In the genomic region with DNA sequence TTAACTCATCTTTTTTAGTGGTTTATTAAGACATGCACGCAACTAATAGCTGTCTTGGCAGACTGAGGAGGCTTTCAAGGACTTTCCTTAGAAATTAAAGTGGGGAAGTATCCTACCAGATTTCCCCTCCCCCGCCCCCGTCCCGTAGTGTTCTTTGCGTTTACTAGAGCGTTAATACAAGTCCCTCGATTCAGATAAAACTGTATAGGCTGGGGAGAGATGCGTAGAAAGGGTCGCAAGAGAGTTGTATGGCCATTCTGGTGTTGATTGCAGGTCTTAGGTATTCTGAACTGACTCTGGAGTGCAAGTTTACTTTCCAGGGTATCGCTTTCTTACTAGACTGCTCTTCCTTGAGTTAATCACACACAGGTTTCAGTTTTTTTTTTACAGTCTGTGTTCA, we compare ENCODE assay signal across 10 mouse cellular contexts. TPM values are rescaled to one million over a fixed set of nuclear protein-coding genes. Genes with fewer than 3 reads are reported as not detected.
DNase-seq lines count a peak whose midpoint lies in the region; ATAC-seq lines count a peak whose summit lies in the region.
"Had no signal": no experiment of that assay in that cellular context is flagged by ENCODE, and none has a peak within 500 bp of the region (broad histone marks: within the 10 kb centered on the region; RNA-seq: fewer than 3 reads in every experiment).

No protein-coding gene starts in this region.

- no peaks in the 10 kb centered on the region for H3K9me3 ChIP-seq in heart, embryonic 14.5 days (ENCODE audit: control insufficient read depth, low read length)
- H3K9me3 ChIP-seq in hindbrain, embryonic 12.5 days (replicated peaks): no peaks in the 10 kb centered on the region
- H3K9me3 ChIP-seq in midbrain, embryonic 11.5 days (ENCODE audit: control insufficient read depth, low read length): no peaks in the 10 kb centered on the region

- peak overlapping the region; percentile 96 for H3K9ac ChIP-seq in heart, embryonic 14.5 days (ENCODE audit: low read length)
- peak overlapping the region; percentile 97; the same call in 1 of the 2 replicates for H3K9ac ChIP-seq in hindbrain, embryonic 12.5 days
- peak overlapping the region; percentile 92 for H3K9ac ChIP-seq in midbrain, embryonic 11.5 days (ENCODE audit: low read length)

- H3K4me3 ChIP-seq in heart, embryonic 14.5 days (ENCODE audit: control insufficient read depth in 1 of 2, insufficient read depth in 1 of 2, low read depth in 1 of 2, low read length in 2 of 2): peak overlapping the region in 1 of 2 experiments; percentile 88; a peak in 3 of 4 replicates
- peak overlapping the region; percentile 89; the same call in 1 of the 2 replicates for H3K4me3 ChIP-seq in brown adipose tissue, adult 24 weeks (ENCODE audit: insufficient read depth, low read depth, low read length)
- peak overlapping the region; percentile 96 for H3K4me3 ChIP-seq in hindbrain, embryonic 12.5 days
- peak overlapping the region; percentile 95 for H3K4me3 ChIP-seq in midbrain, embryonic 11.5 days (ENCODE audit: low read depth, low read length)

- H3K4me2 ChIP-seq in heart, embryonic 14.5 days (ENCODE audit: low read length): peak overlapping the region; percentile 88
- peak overlapping the region; percentile 77 for H3K4me2 ChIP-seq in hindbrain, embryonic 12.5 days (replicated peaks)
- H3K4me2 ChIP-seq in midbrain, embryonic 11.5 days: peak overlapping the region; percentile 94

- peaks cover 37% of the 10 kb centered on the region for H3K36me3 ChIP-seq in heart, embryonic 14.5 days (ENCODE audit: control insufficient read depth, insufficient read depth, low read length)
- H3K36me3 ChIP-seq in hindbrain, embryonic 12.5 days: peaks cover 36% of the 10 kb centered on the region
- peaks cover 8% of the 10 kb centered on the region for H3K36me3 ChIP-seq in midbrain, embryonic 11.5 days (ENCODE audit: control insufficient read depth, insufficient read depth, low read length)

- no peaks in the 10 kb centered on the region for H3K27me3 ChIP-seq in heart, embryonic 14.5 days (ENCODE audit: control insufficient read depth, insufficient read depth, low read length)
- no peaks in the 10 kb centered on the region for H3K27me3 ChIP-seq in hindbrain, embryonic 12.5 days
- H3K27me3 ChIP-seq in midbrain, embryonic 11.5 days (ENCODE audit: control insufficient read depth, insufficient read depth, low read length): no peaks in the 10 kb centered on the region

- intact Hi-C loops in heart, postnatal 14 days (cut with DNase I): no loop called here

- H3K4me1 ChIP-seq in heart, embryonic 14.5 days (ENCODE audit: control insufficient read depth in 2 of 2, insufficient read depth in 2 of 2, low read length in 2 of 2): peaks cover 0 to 9% of the 10 kb centered on the region in 2 experiments; a peak in 2 of 4 replicates
- H3K4me1 ChIP-seq in brown adipose tissue, adult 24 weeks (ENCODE audit: control insufficient read depth, insufficient read depth, insufficient read length, low read length): peaks cover 4% of the 10 kb centered on the region; the same call in 1 of the 2 replicates
- H3K4me1 ChIP-seq in hindbrain, embryonic 12.5 days: peaks cover 8% of the 10 kb centered on the region
- H3K4me1 ChIP-seq in midbrain, embryonic 11.5 days (ENCODE audit: control insufficient read depth, insufficient read depth, low read length): peaks cover 9% of the 10 kb centered on the region

- no peak for DNase-seq in heart, postnatal 14 days
- no peak for DNase-seq in midbrain, embryonic 11.5 days (ENCODE audit: low spot score, missing footprints)
- DNase-seq in right cerebral cortex, postnatal 25 days: no peak
- DNase-seq: cerebellum, adult 9-10 months had no signal

- ATAC-seq in heart, embryonic 14.5 days (ENCODE audit: insufficient number of reproducible peaks, insufficient read depth, low FRiP score, low read depth): no peak
- ATAC-seq in hindbrain, embryonic 12.5 days (ENCODE audit: low FRiP score): no peak
- no peak for ATAC-seq in midbrain, embryonic 11.5 days (ENCODE audit: low FRiP score)
- ATAC-seq in megakaryocyte progenitor cell, adult 5-6 weeks (replicated peaks; ENCODE audit: poor library complexity): no peak
- no peak for ATAC-seq in inflammation-experienced regulatory T-cells, adult 6 months

- H3K27ac ChIP-seq in heart, embryonic 14.5 days (replicated peaks in 1 of 2; ENCODE audit: control insufficient read depth in 1 of 2, insufficient read depth in 1 of 2, low read depth in 2 of 2, low read length in 2 of 2): peak overlapping the region in 1 of 2 experiments; percentile 99; a peak in 3 of 4 replicates
- H3K27ac ChIP-seq in brown adipose tissue, adult 24 weeks (replicated peaks; ENCODE audit: low read depth, low read length): no peak overlapping the region
- no peak overlapping the region for H3K27ac ChIP-seq in hindbrain, embryonic 12.5 days
- no peak overlapping the region for H3K27ac ChIP-seq in midbrain, embryonic 11.5 days (ENCODE audit: low read depth, low read length)

- 18% methylated on average over 10 of the region's 10 CpGs for WGBS in heart, embryonic 14.5 days
- 23% methylated on average over 10 of the region's 10 CpGs for WGBS in hindbrain, embryonic 12.5 days
- WGBS in midbrain, embryonic 11.5 days: 25% methylated on average over 10 of the region's 10 CpGs

RNA-seq across cellular contexts. Expression of gene Gm9970, which starts 1.2 kb away (rescaled TPM):
- polyA plus RNA-seq in heart, embryonic 14.5 days (2014; fragmentation: Nextera tagmentation; extraction: Ambion mirVana): 0.41 and 1.1 TPM in 2 replicates
- total RNA-seq in heart, postnatal 14 days (2021): not detected
- not detected in 2 replicates for polyA plus RNA-seq in brown adipose tissue, adult 24 weeks (2012; ENCODE audit: insufficient read depth, insufficient read length, missing spikeins)
- 0.57 and 0.94 TPM in 2 replicates for polyA plus RNA-seq in hindbrain, embryonic 12.5 days (2016; fragmentation: Nextera tagmentation; extraction: Ambion mirVana)
- polyA plus RNA-seq in midbrain, embryonic 11.5 days (2014; fragmentation: Nextera tagmentation; extraction: Ambion mirVana): 1.3 TPM in 1 of 2 replicates, not detected in the other
- not detected in 2 replicates for total RNA-seq in megakaryocyte progenitor cell, adult 5-6 weeks (2015)
- total RNA-seq in megakaryocyte progenitor cell, adult 5-6 weeks (2017): 0.25 TPM in 1 of 2 replicates, not detected in the other
- not detected for polyA plus RNA-seq in inflammation-experienced regulatory T-cells, adult 6 months (2017; shearing (Covaris generic))
- total RNA-seq: ES-E14 had no signal

RNA-seq across cellular contexts. Expression of gene Nrbp1, which starts 1.5 kb away (rescaled TPM):
- polyA plus RNA-seq in heart, embryonic 14.5 days (2014; fragmentation: Nextera tagmentation; extraction: Ambion mirVana): 124 and 125 TPM in 2 replicates
- total RNA-seq in heart, postnatal 14 days (2021): 10 to 100 TPM; 73.1 to 75.0 TPM
- polyA plus RNA-seq in brown adipose tissue, adult 24 weeks (2012; ENCODE audit: insufficient read depth, insufficient read length, missing spikeins): 31.0 and 33.7 TPM in 2 replicates
- polyA plus RNA-seq in hindbrain, embryonic 12.5 days (2016; fragmentation: Nextera tagmentation; extraction: Ambion mirVana): 148 and 151 TPM in 2 replicates
- polyA plus RNA-seq in midbrain, embryonic 11.5 days (2014; fragmentation: Nextera tagmentation; extraction: Ambion mirVana): 147 and 148 TPM in 2 replicates
- 39.2 and 39.4 TPM in 2 replicates for total RNA-seq in megakaryocyte progenitor cell, adult 5-6 weeks (2015)
- 77.5 and 98.0 TPM in 2 replicates for total RNA-seq in megakaryocyte progenitor cell, adult 5-6 weeks (2017)
- polyA plus RNA-seq in inflammation-experienced regulatory T-cells, adult 6 months (2017; shearing (Covaris generic)): 100 to 1,000 TPM in 1 of 3 experiments, 10 to 100 TPM in 2; 84.6 to 104 (median 84.9) TPM

RNA-seq across cellular contexts. Expression of gene Krtcap3, which starts 9.3 kb away (rescaled TPM):
- 4.8 and 5.4 TPM in 2 replicates for polyA plus RNA-seq in heart, embryonic 14.5 days (2014; fragmentation: Nextera tagmentation; extraction: Ambion mirVana)
- 1 to 10 TPM; 2.8 to 3.2 TPM for total RNA-seq in heart, postnatal 14 days (2021)
- polyA plus RNA-seq in brown adipose tissue, adult 24 weeks (2012; ENCODE audit: insufficient read depth, insufficient read length, missing spikeins): 2.0 TPM in 1 of 2 replicates, not detected in the other
- polyA plus RNA-seq in hindbrain, embryonic 12.5 days (2016; fragmentation: Nextera tagmentation; extraction: Ambion mirVana): 6.3 and 9.6 TPM in 2 replicates
- 2.6 and 3.4 TPM in 2 replicates for polyA plus RNA-seq in midbrain, embryonic 11.5 days (2014; fragmentation: Nextera tagmentation; extraction: Ambion mirVana)
- total RNA-seq in megakaryocyte progenitor cell, adult 5-6 weeks (2015): 1.3 and 2.1 TPM in 2 replicates
- 3.4 and 4.1 TPM in 2 replicates for total RNA-seq in megakaryocyte progenitor cell, adult 5-6 weeks (2017)
- polyA plus RNA-seq in inflammation-experienced regulatory T-cells, adult 6 months (2017; shearing (Covaris generic)): 10 to 100 TPM; 25.8 to 27.7 (median 26.9) TPM

RNA-seq across cellular contexts. Expression of gene Ppm1g, which starts 21.7 kb away (rescaled TPM):
- polyA plus RNA-seq in heart, embryonic 14.5 days (2014; fragmentation: Nextera tagmentation; extraction: Ambion mirVana): 85.4 and 91.1 TPM in 2 replicates
- total RNA-seq in heart, postnatal 14 days (2021): 10 to 100 TPM; 56.5 to 66.1 TPM
- 39.8 and 46.0 TPM in 2 replicates for polyA plus RNA-seq in brown adipose tissue, adult 24 weeks (2012; ENCODE audit: insufficient read depth, insufficient read length, missing spikeins)
- 149 TPM in 2 replicates for polyA plus RNA-seq in hindbrain, embryonic 12.5 days (2016; fragmentation: Nextera tagmentation; extraction: Ambion mirVana)
- 156 and 164 TPM in 2 replicates for polyA plus RNA-seq in midbrain, embryonic 11.5 days (2014; fragmentation: Nextera tagmentation; extraction: Ambion mirVana)
- 109 and 131 TPM in 2 replicates for total RNA-seq in megakaryocyte progenitor cell, adult 5-6 weeks (2015)
- total RNA-seq in megakaryocyte progenitor cell, adult 5-6 weeks (2017): 168 and 213 TPM in 2 replicates
- polyA plus RNA-seq in inflammation-experienced regulatory T-cells, adult 6 months (2017; shearing (Covaris generic)): 10 to 100 TPM; 38.5 to 63.1 (median 49.7) TPM

RNA-seq across cellular contexts. Expression of gene Zfp513, which starts 40.1 kb away (rescaled TPM):
- polyA plus RNA-seq in heart, embryonic 14.5 days (2014; fragmentation: Nextera tagmentation; extraction: Ambion mirVana): 3.3 and 4.3 TPM in 2 replicates
- total RNA-seq in heart, postnatal 14 days (2021): 10 to 100 TPM in 1 of 2 experiments, 1 to 10 TPM in 1; 9.9 to 10.6 TPM
- polyA plus RNA-seq in brown adipose tissue, adult 24 weeks (2012; ENCODE audit: insufficient read depth, insufficient read length, missing spikeins): 10.0 and 12.1 TPM in 2 replicates
- 22.9 and 24.8 TPM in 2 replicates for polyA plus RNA-seq in hindbrain, embryonic 12.5 days (2016; fragmentation: Nextera tagmentation; extraction: Ambion mirVana)
- 4.2 and 6.5 TPM in 2 replicates for polyA plus RNA-seq in midbrain, embryonic 11.5 days (2014; fragmentation: Nextera tagmentation; extraction: Ambion mirVana)
- 7.1 and 7.3 TPM in 2 replicates for total RNA-seq in megakaryocyte progenitor cell, adult 5-6 weeks (2015)
- total RNA-seq in megakaryocyte progenitor cell, adult 5-6 weeks (2017): 4.3 and 4.5 TPM in 2 replicates
- 1 to 10 TPM; 3.5 to 6.1 (median 5.4) TPM for polyA plus RNA-seq in inflammation-experienced regulatory T-cells, adult 6 months (2017; shearing (Covaris generic))
